Mouse (Mus musculus): ENCODE results near the gene Dlg2. TPM values are rescaled to one million over a fixed set of nuclear protein-coding genes. Genes with fewer than 3 reads are reported as not detected.

Dlg2 gene
- total RNA-seq, 1 experiment from 2014 or later: 2.2 TPM

DNA sequence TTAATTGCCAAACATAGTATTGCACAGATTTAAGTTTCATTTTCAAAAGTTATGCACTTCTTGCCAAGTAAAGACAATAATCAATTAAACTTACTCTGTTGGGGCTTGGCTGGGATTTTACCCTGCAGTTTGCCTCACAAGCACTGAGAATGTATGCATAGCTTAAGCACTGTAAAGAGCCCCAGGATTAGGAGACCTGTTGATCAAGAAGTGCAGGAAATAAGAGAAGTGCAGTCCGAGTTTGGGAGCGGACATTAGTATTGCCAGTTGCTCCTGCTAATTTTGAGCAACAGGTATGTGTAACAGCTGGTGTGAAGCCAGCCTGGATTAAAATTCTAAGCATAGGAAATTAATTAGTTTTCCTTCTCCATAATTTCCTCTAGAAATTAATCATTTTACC, 1687.8 kb downstream of the Dlg2 start:
- no peak for ATAC-seq (ENCODE audit: extremely low read depth, insufficient number of reproducible peaks, low FRiP score, poor library complexity, severe bottlenecking)

DNA sequence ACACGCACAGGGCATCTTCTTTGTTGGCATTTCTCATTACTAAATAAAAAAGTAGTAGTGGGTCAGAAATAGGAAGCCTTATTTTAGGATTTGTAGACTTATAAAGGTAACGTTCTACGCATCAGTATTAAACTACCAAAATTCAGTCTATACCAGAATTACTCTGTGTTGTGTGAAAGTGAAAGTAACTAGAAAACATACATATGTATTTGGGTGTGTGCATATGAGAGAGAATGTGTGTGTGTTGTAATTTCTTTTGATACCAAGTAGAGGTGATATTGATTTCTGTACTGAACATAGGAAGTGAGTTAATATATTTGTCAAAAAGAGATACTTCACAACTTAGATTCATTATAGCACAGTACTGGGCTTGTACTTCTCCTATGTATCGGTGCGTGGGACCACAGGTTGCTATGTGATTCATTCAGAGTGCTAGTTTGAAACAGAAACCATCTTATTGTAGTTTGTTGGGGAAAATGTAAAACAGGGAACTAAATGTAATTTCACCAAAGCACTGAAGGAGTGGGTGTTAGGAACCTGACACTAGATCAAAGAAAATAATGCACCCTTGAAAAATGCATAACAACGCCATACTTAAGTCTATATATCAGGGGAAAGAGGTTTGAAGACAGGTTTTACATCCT, 1688.5 kb downstream of the Dlg2 start:
- no peak for ATAC-seq (ENCODE audit: extremely low read depth, insufficient number of reproducible peaks, low FRiP score, poor library complexity, severe bottlenecking)

DNA sequence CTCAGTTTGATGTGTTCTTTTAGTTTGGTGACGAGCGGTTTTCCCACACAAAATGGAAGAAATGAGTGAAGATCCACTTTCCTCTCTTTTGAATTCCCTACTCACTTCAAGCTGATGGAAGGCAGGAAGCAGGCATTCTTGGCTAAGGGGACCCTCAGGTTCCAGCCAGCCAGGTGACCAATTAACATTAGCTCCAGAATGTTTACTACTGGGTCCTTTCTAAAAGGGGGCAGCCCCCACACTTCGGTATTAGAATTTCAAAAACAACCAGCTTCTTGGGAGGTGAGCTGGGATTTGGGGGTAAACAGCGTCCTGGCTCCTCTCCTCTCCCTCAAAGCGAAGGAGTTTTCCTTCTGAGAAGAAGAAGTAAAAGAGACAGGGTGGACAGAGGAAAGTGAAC, 1703.6 kb downstream of the Dlg2 start:
- no peak for ATAC-seq (ENCODE audit: extremely low read depth, insufficient number of reproducible peaks, low FRiP score, poor library complexity, severe bottlenecking)

DNA sequence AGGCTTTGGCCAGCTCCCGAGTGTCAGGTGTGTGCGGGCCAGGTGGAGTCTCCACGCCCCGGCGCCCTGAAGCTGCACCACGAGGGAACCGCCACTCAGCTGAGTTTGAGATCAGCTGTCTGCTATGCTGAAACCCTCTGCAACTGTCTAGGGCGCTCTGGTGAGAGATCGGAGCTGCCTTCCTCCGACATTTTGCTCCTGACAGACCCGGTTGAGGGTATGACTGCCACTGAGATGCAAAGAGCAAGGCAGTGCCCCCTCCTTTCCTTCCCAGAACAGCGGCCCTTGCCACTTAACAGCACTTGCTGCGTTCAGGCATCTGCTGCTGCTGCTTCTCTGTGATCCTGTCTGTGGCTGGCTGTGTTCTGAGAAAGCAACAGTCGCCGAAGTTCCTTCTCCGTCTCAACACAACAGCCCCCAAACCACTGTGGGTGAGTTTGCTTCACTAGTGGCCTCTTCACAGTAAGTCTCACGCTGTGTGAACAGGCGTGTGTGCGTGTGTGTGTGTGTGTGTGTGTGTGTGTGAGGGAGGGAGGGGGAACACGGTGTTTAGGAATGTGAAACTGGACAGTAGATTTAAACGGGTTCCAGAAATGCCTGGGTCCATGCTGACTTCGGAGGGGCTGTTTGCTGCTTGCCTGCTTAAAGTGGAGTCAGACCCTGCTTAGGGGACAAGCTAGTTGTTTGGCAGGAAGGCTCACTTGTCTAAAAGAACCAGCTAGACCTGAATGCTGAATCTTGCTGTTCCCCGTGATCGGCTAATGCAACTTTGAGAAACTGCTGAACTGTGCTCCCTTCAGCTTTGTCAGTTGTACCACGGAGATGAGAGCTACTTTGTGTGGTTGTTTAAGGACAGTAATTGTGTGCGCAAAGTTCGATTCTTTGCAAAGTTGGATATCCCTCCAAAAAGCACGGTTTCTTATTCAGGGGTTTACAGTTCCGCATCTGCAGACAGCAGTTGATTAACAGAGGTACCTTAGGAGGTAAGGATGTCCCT, 1704.4 kb downstream of the Dlg2 start:
- ATAC-seq (ENCODE audit: extremely low read depth, insufficient number of reproducible peaks, low FRiP score, poor library complexity, severe bottlenecking): no peak

DNA sequence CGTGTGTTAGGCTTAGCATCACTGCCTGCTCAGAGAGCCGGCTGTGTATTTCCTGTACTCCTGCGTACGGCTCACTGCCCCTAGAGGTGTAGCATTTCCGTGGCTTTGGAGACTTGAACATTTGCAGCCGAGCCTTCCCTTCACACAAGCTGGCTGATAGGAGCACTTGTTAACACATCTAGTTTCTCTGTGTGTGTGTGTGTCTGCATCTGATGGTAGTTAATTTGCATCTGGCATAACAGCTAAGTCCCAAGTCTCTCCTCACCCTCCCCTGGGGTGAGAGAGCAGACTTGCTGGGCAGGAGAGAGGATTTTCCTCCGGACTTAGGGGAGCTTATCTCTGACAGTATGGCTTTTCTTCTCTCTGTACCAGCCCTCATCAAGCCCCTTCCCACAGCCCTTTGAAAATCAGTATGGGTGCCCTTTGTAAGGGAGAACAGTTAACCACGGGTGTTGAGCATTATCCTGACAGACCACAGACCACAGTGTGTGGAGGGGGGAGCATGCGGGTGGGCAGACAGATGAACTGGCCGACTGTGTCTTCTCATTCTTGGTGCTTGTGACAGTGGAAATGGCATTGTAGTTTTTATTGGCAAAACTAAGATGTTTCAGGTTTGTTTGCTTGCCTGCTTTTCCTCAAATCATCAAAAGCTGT, 1705.6 kb downstream of the Dlg2 start:
- ATAC-seq (ENCODE audit: extremely low read depth, insufficient number of reproducible peaks, low FRiP score, poor library complexity, severe bottlenecking): no peak

DNA sequence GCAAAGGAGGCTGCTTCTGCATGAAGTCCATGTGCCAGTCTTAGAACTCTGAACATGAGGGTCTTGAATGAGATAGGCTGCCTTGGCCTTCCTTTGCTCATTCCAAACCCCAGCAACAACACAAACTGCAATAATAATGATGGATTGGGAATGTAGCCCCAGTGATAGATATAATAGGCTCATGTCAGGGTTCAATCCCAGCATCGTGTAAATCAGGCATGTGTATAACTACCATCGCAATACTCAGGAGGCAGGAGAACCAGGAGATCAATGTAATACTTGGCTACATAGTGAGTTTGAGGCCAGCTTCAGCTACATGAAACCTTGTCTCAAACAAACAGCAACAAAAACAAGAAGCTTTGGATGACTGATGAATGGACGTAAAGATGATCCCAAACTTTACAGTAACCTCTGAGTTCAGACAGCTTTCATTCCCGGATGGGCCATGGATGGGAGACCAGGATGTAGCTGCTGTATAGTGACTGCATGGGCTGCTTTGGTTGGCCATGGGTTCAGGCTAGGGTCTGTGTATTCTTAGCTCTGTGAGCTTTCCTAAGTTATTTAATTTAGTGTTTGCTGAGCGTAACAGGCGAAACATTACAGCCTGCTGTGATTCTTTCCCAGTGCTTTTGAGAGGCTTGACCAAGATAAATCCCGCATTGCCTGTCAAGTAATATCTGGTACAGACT, 1708.0 kb downstream of the Dlg2 start:
- no peak for ATAC-seq (ENCODE audit: extremely low read depth, insufficient number of reproducible peaks, low FRiP score, poor library complexity, severe bottlenecking)

DNA sequence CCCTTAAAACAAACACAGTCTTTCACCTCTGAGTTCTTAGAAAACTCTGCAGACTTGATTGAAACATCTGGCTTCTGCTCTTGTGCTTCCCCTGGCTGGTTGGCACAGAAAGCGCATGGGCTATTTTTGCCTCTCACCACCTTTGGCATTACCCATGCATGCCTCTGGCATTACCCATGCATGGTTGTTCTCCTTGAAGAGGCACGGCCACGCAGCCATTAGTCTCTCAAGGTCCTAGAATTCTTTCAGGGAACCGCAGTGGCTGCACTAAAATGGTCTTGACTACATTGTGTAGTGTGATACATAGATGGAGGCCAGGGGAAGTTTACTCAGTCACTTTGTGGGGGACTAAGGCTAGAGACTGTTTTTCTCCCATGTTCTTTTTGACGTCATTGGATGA, 1709.9 kb downstream of the Dlg2 start:
- no peak for ATAC-seq (ENCODE audit: extremely low read depth, insufficient number of reproducible peaks, low FRiP score, poor library complexity, severe bottlenecking)

DNA sequence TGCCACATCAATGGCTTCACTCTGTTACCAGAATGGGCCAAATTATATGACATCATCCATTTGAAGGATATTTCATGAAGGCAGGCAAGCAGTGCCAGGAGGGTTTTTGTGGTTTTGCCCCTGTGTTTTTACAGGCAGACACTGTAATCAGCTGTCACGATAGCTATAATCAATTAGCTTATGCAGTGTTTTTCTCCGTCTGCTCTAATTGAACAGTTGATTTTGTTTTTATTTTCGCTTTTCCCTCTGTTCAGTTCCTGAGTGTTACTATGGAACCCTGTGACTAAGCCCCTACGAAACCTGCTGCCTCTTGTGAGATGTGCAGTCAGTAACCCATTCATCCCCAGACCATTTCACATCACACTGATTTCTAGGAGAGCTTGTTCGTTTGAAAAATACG, 1712.7 kb downstream of the Dlg2 start:
- no peak for ATAC-seq (ENCODE audit: extremely low read depth, insufficient number of reproducible peaks, low FRiP score, poor library complexity, severe bottlenecking)

DNA sequence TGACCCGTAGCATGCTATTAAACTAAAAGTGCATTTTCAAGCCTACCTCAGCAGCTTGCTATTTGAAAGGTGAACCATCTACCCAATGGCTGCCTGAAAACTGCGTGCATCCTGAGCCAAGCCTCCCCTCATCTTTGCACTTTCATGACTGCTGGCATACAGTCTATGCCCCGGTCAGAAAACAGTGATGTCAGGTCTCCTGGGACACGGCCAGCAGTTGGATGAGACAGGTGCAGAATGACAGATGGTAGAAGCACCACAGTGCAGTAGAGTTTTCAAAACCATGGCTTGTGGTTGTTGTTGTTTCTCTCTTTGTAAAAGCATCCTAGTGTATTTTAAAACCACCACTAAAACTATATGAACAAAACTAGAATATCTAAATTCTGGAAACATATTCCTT, 1719.5 kb downstream of the Dlg2 start:
- no peak for ATAC-seq (ENCODE audit: extremely low read depth, insufficient number of reproducible peaks, low FRiP score, poor library complexity, severe bottlenecking)

DNA sequence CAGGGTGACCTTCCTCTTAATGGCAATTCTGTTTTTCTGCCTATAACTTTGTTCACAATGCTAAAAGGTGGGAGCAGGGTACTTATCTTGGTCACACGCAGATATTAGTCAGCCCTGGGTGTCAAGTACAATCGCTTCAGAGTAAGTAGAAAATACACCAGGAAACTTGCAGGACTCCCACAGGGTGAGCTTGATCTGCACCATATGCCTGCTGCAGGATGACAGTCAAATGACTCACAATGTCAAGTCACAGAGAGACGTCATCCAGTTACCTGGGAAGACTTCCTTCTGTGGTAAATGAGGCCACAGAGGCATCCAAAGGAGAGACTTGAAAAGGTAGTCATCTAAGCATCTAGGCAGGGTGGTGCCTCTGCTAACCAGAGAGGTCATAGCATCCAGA, 1721.1 kb downstream of the Dlg2 start:
- ATAC-seq (ENCODE audit: extremely low read depth, insufficient number of reproducible peaks, low FRiP score, poor library complexity, severe bottlenecking): no peak

DNA sequence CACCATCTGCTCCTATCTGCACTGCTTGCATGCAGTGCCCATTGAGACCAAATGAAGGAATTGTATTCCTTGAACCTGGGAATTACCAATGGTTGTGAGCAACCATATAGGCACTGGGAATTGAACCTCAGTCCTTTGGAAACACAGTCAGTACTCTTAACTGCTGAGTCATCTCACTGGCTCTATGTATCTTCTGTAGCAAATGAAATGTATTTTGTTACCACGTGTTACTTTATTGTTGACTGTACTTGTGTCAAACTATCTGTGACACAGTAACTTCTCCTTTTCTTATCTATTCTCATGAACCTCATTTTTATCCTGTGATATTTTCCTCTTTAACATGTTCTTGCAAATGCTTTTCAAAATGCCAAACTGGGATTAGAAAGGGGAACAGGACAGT, 1722.7 kb downstream of the Dlg2 start:
- no peak for ATAC-seq (ENCODE audit: extremely low read depth, insufficient number of reproducible peaks, low FRiP score, poor library complexity, severe bottlenecking)

DNA sequence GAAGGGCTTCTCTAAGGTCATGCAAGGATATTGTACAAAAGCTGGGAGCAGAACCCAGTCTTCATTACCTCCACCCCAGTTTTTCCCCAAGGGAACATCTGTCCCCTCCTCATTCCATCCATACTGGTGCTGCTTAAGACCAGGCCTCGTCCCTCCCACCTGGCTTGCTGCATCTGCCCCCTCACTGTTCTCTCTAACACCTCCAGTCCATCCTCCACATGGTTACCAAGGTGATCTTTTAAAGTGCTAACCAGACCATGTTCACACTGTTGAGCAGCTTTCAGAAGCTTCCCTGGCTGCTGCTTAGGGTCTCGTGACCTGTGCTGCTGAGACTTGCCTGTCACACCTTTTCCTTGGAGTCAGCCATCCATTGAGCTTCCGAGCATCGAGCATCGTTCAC, 1734.2 kb downstream of the Dlg2 start:
- no peak for ATAC-seq (ENCODE audit: extremely low read depth, insufficient number of reproducible peaks, low FRiP score, poor library complexity, severe bottlenecking)

DNA sequence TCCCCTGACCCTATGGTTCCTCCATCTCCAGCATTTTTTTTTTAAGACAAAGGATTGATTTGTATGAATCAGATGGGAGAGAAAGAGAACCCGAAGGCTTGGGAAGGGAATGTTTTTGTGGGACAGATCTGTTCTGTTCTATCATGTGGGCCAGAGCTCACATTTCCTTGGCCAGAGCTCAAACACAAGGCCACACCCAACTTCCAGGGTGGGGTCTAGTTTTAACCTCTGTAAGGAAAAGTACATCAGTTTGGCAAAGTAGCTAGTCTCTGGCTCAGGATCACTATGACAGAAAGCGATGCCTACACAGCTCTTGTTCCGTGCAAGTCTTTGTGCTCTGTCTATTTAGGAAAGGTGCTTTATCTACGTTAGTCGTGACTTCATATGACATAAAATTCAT, 1737.3 kb downstream of the Dlg2 start:
- no peak for ATAC-seq (ENCODE audit: extremely low read depth, insufficient number of reproducible peaks, low FRiP score, poor library complexity, severe bottlenecking)

DNA sequence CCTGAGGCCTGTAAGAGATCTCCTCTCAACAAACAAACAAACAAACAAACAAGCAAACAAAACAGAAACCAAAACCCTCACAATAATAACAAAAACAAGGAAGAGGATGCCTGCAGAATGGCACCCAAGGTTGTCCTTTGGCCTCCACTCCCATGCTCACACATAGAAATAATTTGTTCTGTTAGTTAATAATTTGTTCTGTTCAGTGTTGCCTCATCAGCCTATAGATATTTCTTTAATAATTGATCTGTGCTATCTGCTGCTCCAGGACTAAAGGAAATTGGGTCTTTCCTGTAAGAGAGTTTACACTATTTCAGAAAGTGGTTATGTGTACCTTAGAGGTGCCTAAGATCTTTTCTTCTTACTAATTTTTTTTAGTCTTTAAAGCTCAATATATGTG, 1741.7 kb downstream of the Dlg2 start:
- ATAC-seq (ENCODE audit: extremely low read depth, insufficient number of reproducible peaks, low FRiP score, poor library complexity, severe bottlenecking): no peak

DNA sequence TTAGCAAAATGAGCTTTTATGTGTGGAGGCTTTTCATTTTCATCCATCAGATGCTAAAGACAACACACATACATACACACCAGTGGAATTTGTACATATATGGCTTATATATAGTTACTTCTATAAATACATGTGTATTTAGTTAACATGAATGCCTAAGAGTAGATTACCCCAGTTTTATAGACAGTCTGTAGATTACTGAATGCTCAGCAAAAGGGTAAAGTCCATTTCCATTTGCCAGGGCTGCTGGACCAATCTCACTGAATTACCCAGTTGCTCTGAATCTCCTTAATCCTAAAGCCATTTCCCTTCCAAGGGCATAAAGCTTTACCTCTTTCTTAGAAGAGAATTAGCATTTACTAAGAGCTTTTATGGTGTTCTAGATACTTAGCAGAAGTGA, 1744.1 kb downstream of the Dlg2 start:
- no peak for ATAC-seq (ENCODE audit: extremely low read depth, insufficient number of reproducible peaks, low FRiP score, poor library complexity, severe bottlenecking)

DNA sequence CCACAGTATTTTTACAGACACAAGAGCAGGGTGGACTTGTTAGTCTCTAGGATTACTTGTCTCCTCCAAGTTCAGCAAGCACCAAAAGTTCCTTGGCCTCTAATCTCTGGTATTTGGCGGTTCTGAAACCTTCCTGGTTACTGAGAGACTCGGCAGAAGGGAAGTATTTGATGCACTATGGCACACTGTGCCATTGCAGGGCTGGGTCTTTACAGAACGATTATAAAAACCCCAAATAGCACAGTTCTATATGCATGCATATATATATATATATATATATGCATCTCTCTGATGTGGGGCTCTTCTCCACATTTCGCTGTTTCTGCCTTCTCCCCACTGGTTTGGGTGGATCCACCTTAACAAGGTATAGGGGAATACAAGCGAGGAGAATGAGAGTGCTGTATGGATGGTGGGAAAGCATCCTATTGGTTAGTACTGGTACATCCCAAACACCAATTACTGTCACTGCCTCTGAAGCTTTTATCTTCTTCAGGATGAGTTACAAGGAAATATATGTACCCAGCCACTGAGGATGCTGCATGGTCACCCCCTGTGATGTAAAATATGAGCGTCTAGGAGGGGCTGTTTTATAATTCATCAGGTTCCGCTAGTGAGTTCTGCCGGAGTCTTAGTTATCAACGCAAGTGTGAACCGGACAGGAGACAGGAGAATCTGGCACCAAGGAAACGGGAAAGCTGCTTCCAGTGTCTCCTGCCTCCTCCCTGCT, 1758.2 kb downstream of the Dlg2 start:
- no peak for ATAC-seq (ENCODE audit: extremely low read depth, insufficient number of reproducible peaks, low FRiP score, poor library complexity, severe bottlenecking)

DNA sequence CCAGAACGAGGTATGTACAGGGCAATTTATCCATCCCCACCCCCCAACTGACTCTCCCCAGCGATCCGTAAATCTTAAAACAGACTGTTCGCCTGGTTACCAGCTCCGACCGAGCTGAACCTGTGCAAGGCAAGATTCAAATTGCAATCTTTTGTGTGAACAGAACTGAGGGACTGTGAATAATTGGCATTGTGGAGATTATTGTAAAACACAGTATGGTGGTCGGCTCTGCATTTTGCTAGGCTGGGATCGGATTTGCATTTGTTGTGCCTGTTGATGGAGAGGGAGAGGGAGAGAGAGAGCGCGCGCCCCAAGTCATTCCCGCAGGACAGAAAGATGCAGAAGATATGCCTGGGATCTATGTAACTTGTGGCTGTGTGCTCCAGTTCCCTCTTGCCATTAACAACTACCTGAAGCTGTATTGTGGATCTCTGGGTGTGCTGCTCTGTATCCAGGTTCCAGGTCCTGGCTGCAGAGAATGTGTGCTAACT, 1759.1 kb downstream of the Dlg2 start:
- no peak for ATAC-seq (ENCODE audit: extremely low read depth, insufficient number of reproducible peaks, low FRiP score, poor library complexity, severe bottlenecking)

DNA sequence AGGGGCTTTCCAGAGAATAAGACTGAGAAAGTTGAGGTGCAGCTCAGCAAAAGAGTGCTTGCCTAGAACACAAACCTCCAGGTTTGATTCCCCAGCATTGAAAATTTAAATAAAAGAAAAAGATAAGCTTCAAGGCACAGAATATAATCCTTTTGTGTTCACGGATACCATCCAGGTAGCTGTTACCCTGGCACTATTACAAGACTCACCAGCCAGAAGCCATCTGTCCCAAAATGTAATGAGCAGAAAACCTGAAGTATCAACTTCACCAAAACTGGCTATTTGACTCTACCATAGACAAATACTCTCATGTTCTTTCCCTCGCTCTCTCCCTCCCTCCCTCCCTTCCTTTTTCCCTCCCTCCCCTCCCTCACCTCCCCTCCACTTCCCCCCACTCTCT, 1764.4 kb downstream of the Dlg2 start:
- no peak for ATAC-seq (ENCODE audit: extremely low read depth, insufficient number of reproducible peaks, low FRiP score, poor library complexity, severe bottlenecking)

DNA sequence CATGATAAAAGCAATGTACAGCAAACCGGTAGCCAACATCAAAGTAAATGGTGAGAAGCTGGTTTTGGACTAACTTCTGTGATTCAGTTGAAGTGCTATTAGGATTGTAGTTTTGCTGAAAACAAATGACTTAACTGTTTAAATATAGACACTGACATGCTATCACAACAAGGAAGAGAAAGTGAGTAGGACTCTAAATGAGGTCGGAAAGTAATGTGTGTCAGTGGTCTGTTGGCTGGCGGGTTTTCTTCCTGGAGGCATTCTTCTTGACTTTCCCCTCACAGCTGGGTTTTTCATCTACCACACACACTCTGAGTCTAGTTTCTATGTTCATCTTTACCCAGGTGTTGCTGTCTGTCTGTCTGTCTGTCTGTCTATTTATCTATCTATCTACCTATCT, 1771.1 kb downstream of the Dlg2 start:
- ATAC-seq (ENCODE audit: extremely low read depth, insufficient number of reproducible peaks, low FRiP score, poor library complexity, severe bottlenecking): no peak

Measured in neutrophil, adult 5-6 weeks (primary cell).